11 mouse cellular contexts compared by ENCODE assay signal in genomic region chr4:117645859-117646258, GRCm38 (mm10). TPM values are rescaled to one million over a fixed set of nuclear protein-coding genes. Genes with fewer than 3 reads are reported as not detected.
DNase-seq lines count a peak whose midpoint lies in the region; ATAC-seq and TF ChIP-seq lines count a peak whose summit lies in the region.
"Had no signal": no experiment of that assay in that cellular context is flagged by ENCODE, and none has a peak within 500 bp of the region (broad histone marks: within the 10 kb centered on the region; RNA-seq: fewer than 3 reads in every experiment).

No protein-coding gene starts in this region.

- TF ChIP-seq CTCF in kidney, postnatal 0 days (IDR thresholded peaks at IDR 0.05; ENCODE audit: low read depth): no peak
- no peak for TF ChIP-seq CTCF in thymus, adult 2 months (IDR thresholded peaks at IDR 0.05; ENCODE audit: borderline replicate concordance, control insufficient read depth, extremely low read depth, insufficient read depth, low read length, poor library complexity)

- no peaks in the 10 kb centered on the region for H3K27me3 ChIP-seq in kidney, postnatal 0 days (ENCODE audit: insufficient read depth, low read length)
- peaks cover 11% of the 10 kb centered on the region; the same call in 1 of the 2 replicates for H3K27me3 ChIP-seq in kidney, embryonic 15.5 days
- H3K27me3 ChIP-seq in forebrain, embryonic 15.5 days: no peaks in the 10 kb centered on the region
- no peaks in the 10 kb centered on the region for H3K27me3 ChIP-seq in intestine, embryonic 16.5 days (replicated peaks; ENCODE audit: control insufficient read depth, insufficient read depth, low read length)
- H3K27me3 ChIP-seq in neural tube, embryonic 15.5 days (replicated peaks): peaks cover 2% of the 10 kb centered on the region; the same call in 1 of the 2 replicates
- no peaks in the 10 kb centered on the region for H3K27me3 ChIP-seq in thymus, adult 2 months (ENCODE audit: control insufficient read depth, insufficient read depth, low read length)
- H3K27me3 ChIP-seq: CH12.LX; heart, embryonic 15.5 days had no signal

- H3K9me3 ChIP-seq in kidney, postnatal 0 days (replicated peaks; ENCODE audit: low read length): no peaks in the 10 kb centered on the region
- H3K9me3 ChIP-seq in kidney, embryonic 15.5 days (replicated peaks): no peaks in the 10 kb centered on the region
- no peaks in the 10 kb centered on the region for H3K9me3 ChIP-seq in forebrain, embryonic 15.5 days
- no peaks in the 10 kb centered on the region for H3K9me3 ChIP-seq in intestine, embryonic 16.5 days (ENCODE audit: control insufficient read depth, low read length)
- H3K9me3 ChIP-seq in neural tube, embryonic 15.5 days (replicated peaks): no peaks in the 10 kb centered on the region
- H3K9me3 ChIP-seq: heart, embryonic 15.5 days had no signal

- no peak overlapping the region for H3K4me3 ChIP-seq in kidney, postnatal 0 days (replicated peaks; ENCODE audit: low read depth, low read length)
- no peak overlapping the region for H3K4me3 ChIP-seq in kidney, embryonic 15.5 days (replicated peaks)
- no peak overlapping the region for H3K4me3 ChIP-seq in forebrain, embryonic 15.5 days
- no peak overlapping the region for H3K4me3 ChIP-seq in intestine, embryonic 16.5 days (ENCODE audit: low read length)
- no peak overlapping the region for H3K4me3 ChIP-seq in neural tube, embryonic 15.5 days (replicated peaks)
- H3K4me3 ChIP-seq in thymus, adult 2 months (ENCODE audit: control insufficient read depth, insufficient read depth, low read length): no peak overlapping the region
- H3K4me3 ChIP-seq: heart, embryonic 15.5 days had no signal

- H3K4me2 ChIP-seq in kidney, postnatal 0 days (ENCODE audit: low read length): no peak overlapping the region
- no peak overlapping the region for H3K4me2 ChIP-seq in kidney, embryonic 15.5 days
- no peak overlapping the region; the same call in 1 of the 2 replicates for H3K4me2 ChIP-seq in forebrain, embryonic 15.5 days (replicated peaks)
- H3K4me2 ChIP-seq in intestine, embryonic 16.5 days (ENCODE audit: low read depth, low read length): no peak overlapping the region
- no peak overlapping the region for H3K4me2 ChIP-seq in neural tube, embryonic 15.5 days
- H3K4me2 ChIP-seq: heart, embryonic 15.5 days had no signal

- no peak for DNase-seq in kidney, postnatal 0 days (ENCODE audit: low spot score)
- no peak for DNase-seq in thymus, adult 2 months
- no peak for DNase-seq in thymus, postnatal 0 days (ENCODE audit: low spot score)
- no peak for DNase-seq in testis, postnatal 10 days (ENCODE audit: low spot score)
- DNase-seq: lung, adult 2 months had no signal

- H3K4me1 ChIP-seq in kidney, postnatal 0 days (replicated peaks; ENCODE audit: insufficient read depth, low read length): 0 out of 2 replicates have a peak, but pooled peaks cover 6% of the 10 kb centered on the region
- H3K4me1 ChIP-seq in kidney, embryonic 15.5 days: peaks cover 13% of the 10 kb centered on the region
- H3K4me1 ChIP-seq in forebrain, embryonic 15.5 days: peaks cover 42% of the 10 kb centered on the region
- H3K4me1 ChIP-seq in intestine, embryonic 16.5 days (ENCODE audit: control insufficient read depth, insufficient read depth, low read length): peaks cover 30% of the 10 kb centered on the region
- H3K4me1 ChIP-seq in neural tube, embryonic 15.5 days: peaks cover 49% of the 10 kb centered on the region
- no peaks in the 10 kb centered on the region for H3K4me1 ChIP-seq in thymus, adult 2 months (replicated peaks; ENCODE audit: control insufficient read depth, insufficient read depth, low read length)

- peak; percentile 35; the same call in 1 of the 2 replicates for ATAC-seq in kidney, postnatal 0 days (replicated peaks; ENCODE audit: low FRiP score, low read depth)
- no peak for ATAC-seq in kidney, embryonic 15.5 days (replicated peaks; ENCODE audit: low FRiP score)
- peak; percentile 34 for ATAC-seq in forebrain, embryonic 15.5 days (replicated peaks)
- ATAC-seq in intestine, embryonic 16.5 days: peak; percentile 85
- no peak for ATAC-seq in neural tube, embryonic 15.5 days (ENCODE audit: low FRiP score)

- H3K27ac ChIP-seq in kidney, postnatal 0 days: no peak overlapping the region
- H3K27ac ChIP-seq in kidney, embryonic 15.5 days: no peak overlapping the region
- H3K27ac ChIP-seq in forebrain, embryonic 15.5 days (replicated peaks): peak overlapping the region; percentile 74
- H3K27ac ChIP-seq in intestine, embryonic 16.5 days (ENCODE audit: low read length): peak overlapping the region; percentile 45
- H3K27ac ChIP-seq in neural tube, embryonic 15.5 days (replicated peaks): peak overlapping the region; percentile 74
- H3K27ac ChIP-seq in thymus, adult 2 months (ENCODE audit: control insufficient read depth, insufficient read depth, low read length): no peak overlapping the region
- H3K27ac ChIP-seq: heart, embryonic 15.5 days had no signal

- 55% methylated on average over 2 of the region's 2 CpGs for WGBS in kidney, postnatal 0 days
- 74% methylated on average over 2 of the region's 2 CpGs for WGBS in kidney, embryonic 15.5 days
- WGBS in forebrain, embryonic 15.5 days: 45% methylated on average over 2 of the region's 2 CpGs
- 50% methylated on average over 2 of the region's 2 CpGs for WGBS in intestine, embryonic 16.5 days
- 51% methylated on average over 2 of the region's 2 CpGs for WGBS in neural tube, embryonic 15.5 days
- 92% methylated on average over 2 of the region's 2 CpGs for WGBS in thymus, adult 2 months

- no peak overlapping the region for H3K9ac ChIP-seq in kidney, postnatal 0 days (ENCODE audit: low read depth, low read length)
- no peak overlapping the region for H3K9ac ChIP-seq in kidney, embryonic 15.5 days
- no peak overlapping the region for H3K9ac ChIP-seq in forebrain, embryonic 15.5 days (replicated peaks)
- no peak overlapping the region for H3K9ac ChIP-seq in intestine, embryonic 16.5 days (ENCODE audit: low read depth, low read length)
- H3K9ac ChIP-seq in neural tube, embryonic 15.5 days (replicated peaks): 0 out of 2 replicates have a peak overlapping the region, but pooled peaks have one; percentile 14
- H3K9ac ChIP-seq: heart, embryonic 15.5 days had no signal

- TF ChIP-seq POLR2A in thymus, adult 2 months (IDR thresholded peaks at IDR 0.05; ENCODE audit: control insufficient read depth, extremely low read depth, insufficient read depth, low read length, poor library complexity): no peak

- H3K36me3 ChIP-seq in kidney, postnatal 0 days (ENCODE audit: insufficient read depth, low read length): 0 out of 2 replicates have a peak, but pooled peaks cover 16% of the 10 kb centered on the region
- H3K36me3 ChIP-seq in kidney, embryonic 15.5 days: peaks cover 33% of the 10 kb centered on the region
- no peaks in the 10 kb centered on the region for H3K36me3 ChIP-seq in forebrain, embryonic 15.5 days
- H3K36me3 ChIP-seq in intestine, embryonic 16.5 days (ENCODE audit: control insufficient read depth, insufficient read depth, low read length): peaks cover 2% of the 10 kb centered on the region; the same call in 1 of the 2 replicates
- peaks cover 2% of the 10 kb centered on the region; the same call in 1 of the 2 replicates for H3K36me3 ChIP-seq in neural tube, embryonic 15.5 days
- no peaks in the 10 kb centered on the region for H3K36me3 ChIP-seq in thymus, adult 2 months (ENCODE audit: control insufficient read depth, insufficient read depth, low read length)

RNA-seq across cellular contexts. Expression of gene Dmap1, which starts 36.2 kb away (rescaled TPM):
- 46.6 and 49.3 TPM in 2 replicates for polyA plus RNA-seq in kidney, postnatal 0 days (2015; fragmentation: Nextera tagmentation; extraction: Ambion mirVana)
- polyA plus RNA-seq in kidney, embryonic 15.5 days (2015; fragmentation: Nextera tagmentation; extraction: Ambion mirVana): 55.4 and 64.1 TPM in 2 replicates
- polyA plus RNA-seq in forebrain, embryonic 15.5 days (2015; fragmentation: Nextera tagmentation; extraction: Ambion mirVana): 78.7 and 81.2 TPM in 2 replicates
- polyA plus RNA-seq in intestine, embryonic 16.5 days (2015; fragmentation: Nextera tagmentation; extraction: Ambion mirVana): 40.7 and 45.0 TPM in 2 replicates
- polyA plus RNA-seq in neural tube, embryonic 15.5 days (2015; fragmentation: Nextera tagmentation; extraction: Ambion mirVana): 70.7 and 73.1 TPM in 2 replicates
- polyA plus RNA-seq in thymus, adult 2 months (2012; rRNA removed): 30.2 and 31.9 TPM in 2 replicates
- 51.7 and 53.7 TPM in 2 replicates for polyA plus RNA-seq in thymus, postnatal 0 days (2015; fragmentation: Nextera tagmentation; extraction: Ambion mirVana)

Comparison
In these comparisons a context has a peak if more than half of its experiments do, and no peak if none do; other contexts are left out.
1. ATAC-seq: peak in kidney, postnatal 0 days (single experiment), forebrain, embryonic 15.5 days (single experiment) and intestine, embryonic 16.5 days (single experiment); none in kidney, embryonic 15.5 days (single experiment) and neural tube, embryonic 15.5 days (single experiment).
2. H3K27ac ChIP-seq: peak in forebrain, embryonic 15.5 days (single experiment), intestine, embryonic 16.5 days (single experiment) and neural tube, embryonic 15.5 days (single experiment); none in kidney, postnatal 0 days (single experiment), kidney, embryonic 15.5 days (single experiment) and thymus, adult 2 months (single experiment).